Mouse (Mus musculus): Measurements from ENCODE around the gene Olfr267.

Olfr267 gene

GRCm38 (mm10) chr4:58787616-58788015 lies at the start of gene Olfr267:
Gene Olfr267 (minus strand): TSS chr4:58787716.
- no peak for DNase-seq (ENCODE audit: low read depth, low spot score)

- DNase-seq (ENCODE audit: low read depth, low spot score) = no peak
Observed at GRCm38 (mm10) chr4:58832908-58833307, 45.4 kb upstream of the Olfr267 start.

- peak; percentile 54 for DNase-seq (ENCODE audit: low read depth, low spot score)
Observed at GRCm38 (mm10) chr4:58825921-58826320, 38.4 kb upstream of the Olfr267 start.

GRCm38 (mm10) chr4:58786659-58787058 lies 857 bp downstream of the Olfr267 start:
- DNase-seq (ENCODE audit: low read depth, low spot score) = no peak

GRCm38 (mm10) chr4:58763417-58763816 lies 24.1 kb downstream of the Olfr267 start:
- DNase-seq (ENCODE audit: low read depth, low spot score) = no peak

- DNase-seq (ENCODE audit: low read depth, low spot score) = no peak
Observed at GRCm38 (mm10) chr4:58749510-58749909, 38.0 kb downstream of the Olfr267 start.

- peak; percentile 77 for DNase-seq (ENCODE audit: low read depth, low spot score)
Observed at GRCm38 (mm10) chr4:58749101-58749500, 38.4 kb downstream of the Olfr267 start.

- no peak for DNase-seq (ENCODE audit: low read depth, low spot score)
Observed at GRCm38 (mm10) chr4:58745583-58746222, 41.8 kb downstream of the Olfr267 start.

- no peak for DNase-seq (ENCODE audit: low read depth, low spot score)
Observed at GRCm38 (mm10) chr4:58736867-58737633, 50.5 kb downstream of the Olfr267 start.
